Mouse (Mus musculus) embryonic facial prominence, embryonic 13.5 days (tissue): ENCODE measurements around the gene Nebl. TPM values are rescaled to one million over a fixed set of nuclear protein-coding genes. Genes with fewer than 3 reads are reported as not detected.

Experiments used
- ATAC-seq: fragments of 200-750 bp; cut with Nextera tagmentation; 2 replicates; pipeline ENCODE4 v1.8.0; 2017; ENCODE audit warnings: low read depth; ENCODE audit not compliant: insufficient number of reproducible peaks, insufficient read depth, low FRiP score, low TSS enrichment
- H3K27ac ChIP-seq: fragments of 300-500 bp; sonication (generic); 2 replicates; pipeline ENCODE4 v1.5.1; 2015; ENCODE audit warnings: moderate library complexity, mild to moderate bottlenecking, inconsistent platforms
- H3K27me3 ChIP-seq: fragments of 300-500 bp; sonication (generic); 2 replicates; pipeline ENCODE4 v1.6.1; 2015; ENCODE audit warnings: mild to moderate bottlenecking, inconsistent platforms
- H3K36me3 ChIP-seq: fragments of 300-500 bp; sonication (generic); 2 replicates; pipeline ENCODE4 v1.6.1; 2015; ENCODE audit warnings: mild to moderate bottlenecking, inconsistent platforms
- H3K4me1 ChIP-seq: fragments of 300-500 bp; sonication (generic); 2 replicates; pipeline ENCODE4 v1.6.1; 2015; ENCODE audit warnings: inconsistent platforms
- H3K4me2 ChIP-seq: fragments of 300-500 bp; sonication (generic); 2 replicates; pipeline ENCODE4 v1.6.1; 2015; ENCODE audit warnings: moderate library complexity, mild to moderate bottlenecking, inconsistent platforms
- H3K4me3 ChIP-seq: fragments of 300-500 bp; sonication (generic); 2 replicates; pipeline ENCODE4 v1.5.1; 2015; ENCODE audit warnings: mild to moderate bottlenecking, inconsistent platforms
- H3K9ac ChIP-seq: fragments of 300-500 bp; sonication (generic); 2 replicates; pipeline ENCODE4 v1.6.1; 2015; ENCODE audit warnings: mild to moderate bottlenecking, inconsistent platforms
- H3K9me3 ChIP-seq: fragments of 300-500 bp; sonication (generic); 2 replicates; pipeline ENCODE4 v1.6.1; 2016; ENCODE audit warnings: inconsistent platforms
- WGBS: fragments of 180-500 bp; shearing (Covaris S2); methylation state at CpG from one replicate; pipeline ENCODE4 v1.1.7; 2015; ENCODE audit warnings: mixed read lengths; 5-methylcytosine and 5-hydroxymethylcytosine counted together
- polyA plus RNA-seq: library from polyadenylated mRNA; unstranded; fragments of >200 nt; fragmentation: Nextera tagmentation; extraction: Ambion mirVana; gene quantifications from 2 replicates; pipeline ENCODE4 v1.2.1, GENCODE M21; 2015

The Nebl gene
- polyA plus RNA-seq, 1 experiment from 2014 or later: 16.2 TPM

DNA sequence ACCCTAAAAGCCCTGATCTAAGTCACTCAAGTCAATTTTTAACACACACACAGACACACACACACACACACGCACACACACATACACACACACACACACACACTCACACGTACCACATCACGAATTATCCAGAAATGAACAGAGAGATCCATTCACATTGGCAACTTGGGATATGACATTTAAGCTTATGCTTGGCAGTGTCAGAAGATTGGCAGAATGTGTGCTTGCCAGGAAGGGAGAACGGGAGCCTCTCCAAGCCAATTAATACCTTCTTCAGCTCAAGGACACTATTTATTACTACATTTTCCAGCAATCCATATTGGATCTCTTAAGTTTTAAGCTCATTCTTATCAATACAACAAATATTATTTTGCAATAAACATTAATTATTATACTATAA lies 303.1 kb downstream of the Nebl start:
- Histone ChIP-seq H3K27ac (no peak overlapping the region), H3K4me3 (no peak overlapping the region), H3K36me3 (no peaks in the 10 kb centered on the region), H3K9ac (no peak overlapping the region), H3K4me2 (no peak overlapping the region), H3K4me1 (no peaks in the 10 kb centered on the region), H3K27me3 (no peaks in the 10 kb centered on the region), H3K9me3 (no peaks in the 10 kb centered on the region)
- 84% methylated on average over 4 of the region's 4 CpGs for WGBS
- ATAC-seq: no peak

DNA sequence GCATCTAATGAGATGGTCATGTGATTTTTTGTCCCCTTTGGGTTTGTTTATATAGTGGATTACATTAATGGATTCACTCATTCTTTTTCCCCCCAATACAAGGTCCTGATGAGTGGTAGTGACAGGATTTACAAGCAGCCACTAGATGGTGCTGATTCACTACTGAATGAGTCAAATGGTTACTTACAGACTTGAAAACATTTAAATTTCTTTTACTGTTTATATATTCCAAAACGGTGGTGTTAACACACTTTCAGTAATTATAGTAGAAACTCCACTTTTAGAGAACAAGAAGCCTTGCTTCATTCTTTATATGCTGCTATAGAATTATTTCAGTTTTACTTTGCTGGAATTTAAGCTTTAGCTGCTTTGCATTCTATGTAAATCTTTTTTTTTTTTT lies 308.3 kb downstream of the Nebl start:
- no peak overlapping the region for H3K4me2 ChIP-seq
- no peaks in the 10 kb centered on the region for H3K9me3 ChIP-seq
- H3K27ac ChIP-seq: no peak overlapping the region
- ATAC-seq: no peak
- WGBS: 7% methylated on average over 1 of the region's 1 CpGs
- no peaks in the 10 kb centered on the region for H3K36me3 ChIP-seq
- H3K27me3 ChIP-seq: no peaks in the 10 kb centered on the region
- H3K9ac ChIP-seq: no peak overlapping the region
- no peaks in the 10 kb centered on the region for H3K4me1 ChIP-seq
- H3K4me3 ChIP-seq: no peak overlapping the region

DNA sequence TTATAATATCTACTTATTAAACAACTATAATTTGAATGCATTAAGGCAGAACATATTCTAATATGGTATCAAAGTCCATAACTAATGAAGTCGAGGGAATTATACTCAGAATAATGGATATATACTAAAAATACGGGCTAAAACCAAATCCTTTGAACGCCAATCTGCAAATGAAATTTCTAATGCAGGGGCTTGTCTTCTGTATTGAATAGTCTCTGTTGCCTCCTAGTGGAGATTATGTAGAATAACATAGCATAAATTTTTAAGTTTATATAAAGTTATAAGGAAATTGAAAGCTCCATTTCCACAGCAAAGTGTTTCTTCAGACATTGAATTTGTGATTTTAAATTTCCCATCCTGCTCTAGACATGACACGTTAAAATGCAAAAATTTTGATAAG lies 315.9 kb downstream of the Nebl start:
- H3K9ac ChIP-seq: no peak overlapping the region
- H3K4me3 ChIP-seq: no peak overlapping the region
- no peak overlapping the region for H3K27ac ChIP-seq
- 16% methylated on average over 4 of the region's 4 CpGs for WGBS
- no peak overlapping the region for H3K4me2 ChIP-seq
- no peaks in the 10 kb centered on the region for H3K9me3 ChIP-seq
- ATAC-seq: no peak
- H3K36me3 ChIP-seq: no peaks in the 10 kb centered on the region
- no peaks in the 10 kb centered on the region for H3K4me1 ChIP-seq
- H3K27me3 ChIP-seq: no peaks in the 10 kb centered on the region

DNA sequence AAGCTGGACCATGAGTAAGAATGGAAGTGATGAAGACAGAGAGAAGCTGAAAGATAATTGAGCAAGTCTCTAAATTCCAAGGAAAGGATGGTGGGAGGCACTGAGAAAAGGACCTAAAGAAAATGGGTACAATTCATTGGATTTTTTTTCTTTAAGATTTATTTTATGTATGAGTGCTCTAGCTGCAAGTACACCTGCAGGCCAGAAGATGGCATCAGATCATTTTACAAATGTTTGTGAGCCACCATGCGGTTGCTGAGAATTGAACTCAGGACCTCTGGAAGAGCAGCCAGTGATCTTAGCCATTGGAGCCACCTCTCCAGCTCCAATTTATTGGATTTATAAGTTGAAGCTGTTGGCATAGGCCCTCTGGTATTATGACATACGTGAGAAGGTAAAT lies 316.9 kb downstream of the Nebl start:
- Histone ChIP-seq H3K9me3 (no peaks in the 10 kb centered on the region), H3K9ac (no peak overlapping the region), H3K4me1 (no peaks in the 10 kb centered on the region), H3K4me2 (no peak overlapping the region), H3K27ac (no peak overlapping the region), H3K4me3 (no peak overlapping the region), H3K36me3 (no peaks in the 10 kb centered on the region), H3K27me3 (no peaks in the 10 kb centered on the region)
- ATAC-seq: no peak
- 79% methylated on average over 2 of the region's 2 CpGs for WGBS

DNA sequence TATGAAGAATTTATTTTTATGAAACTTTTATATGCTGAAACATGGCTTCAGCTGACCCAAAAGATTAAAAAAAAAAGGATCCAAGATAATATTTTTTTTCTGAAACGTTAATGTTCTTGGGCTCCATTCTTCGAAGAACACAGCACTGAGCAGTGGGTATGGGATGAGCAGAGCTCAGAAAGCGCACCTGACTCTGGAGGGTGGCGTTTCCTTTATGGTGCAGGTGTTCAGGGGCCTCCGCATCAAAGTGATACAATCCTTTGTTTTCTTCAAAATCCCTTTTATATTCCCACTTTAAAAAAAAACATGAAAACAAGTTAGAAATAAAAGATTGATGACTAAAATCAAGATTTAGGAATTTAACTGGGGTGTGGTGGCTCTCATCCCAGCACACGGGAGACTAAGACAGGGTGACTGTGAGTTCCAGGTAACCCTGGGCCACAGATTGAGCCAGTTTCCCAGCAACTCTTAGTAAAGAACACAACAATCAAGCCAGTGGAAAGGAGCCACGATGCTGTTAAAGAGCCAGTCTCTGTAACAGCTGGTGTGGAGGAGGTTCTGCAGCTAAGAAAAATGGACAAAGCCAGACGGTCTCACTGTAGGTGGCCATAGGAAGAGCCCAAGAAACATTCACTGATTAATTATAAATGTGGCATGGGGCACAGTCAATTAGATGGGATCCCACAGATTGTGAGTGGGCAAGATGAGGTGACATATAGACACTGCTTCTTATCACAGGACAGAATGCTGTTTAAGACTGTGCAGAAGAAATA lies 317.6 kb downstream of the Nebl start:
- Histone ChIP-seq H3K9ac (no peak overlapping the region), H3K4me1 (no peaks in the 10 kb centered on the region), H3K9me3 (no peaks in the 10 kb centered on the region), H3K36me3 (no peaks in the 10 kb centered on the region), H3K4me2 (no peak overlapping the region), H3K4me3 (no peak overlapping the region), H3K27ac (no peak overlapping the region), H3K27me3 (no peaks in the 10 kb centered on the region)
- 80% methylated on average over 8 of the region's 8 CpGs for WGBS
- ATAC-seq: no peak

DNA sequence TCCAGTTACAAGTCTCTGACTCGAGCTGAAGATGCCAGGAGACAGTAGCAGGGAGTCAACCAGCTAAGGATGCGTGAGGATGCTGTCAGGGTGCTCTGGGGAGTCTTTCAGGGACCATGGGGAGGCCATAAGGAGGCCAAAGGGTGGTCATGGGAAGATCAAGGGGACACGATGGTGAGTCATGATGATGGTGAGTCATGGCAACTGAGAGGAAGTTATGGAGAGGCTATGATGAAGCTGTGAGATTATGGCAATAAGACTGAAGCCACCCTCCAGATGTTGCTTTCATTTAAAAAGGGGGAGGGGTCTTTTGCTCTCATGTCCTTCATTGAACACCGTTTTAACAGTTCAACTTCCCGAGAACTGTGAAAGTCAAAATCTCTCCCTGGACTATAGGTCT lies 322.0 kb downstream of the Nebl start:
- Histone ChIP-seq H3K9ac (no peak overlapping the region), H3K27me3 (no peaks in the 10 kb centered on the region), H3K36me3 (no peaks in the 10 kb centered on the region), H3K4me2 (no peak overlapping the region), H3K4me1 (no peaks in the 10 kb centered on the region), H3K4me3 (no peak overlapping the region), H3K27ac (no peak overlapping the region), H3K9me3 (no peaks in the 10 kb centered on the region)
- ATAC-seq: no peak
- 90% methylated on average over 5 of the region's 5 CpGs for WGBS

DNA sequence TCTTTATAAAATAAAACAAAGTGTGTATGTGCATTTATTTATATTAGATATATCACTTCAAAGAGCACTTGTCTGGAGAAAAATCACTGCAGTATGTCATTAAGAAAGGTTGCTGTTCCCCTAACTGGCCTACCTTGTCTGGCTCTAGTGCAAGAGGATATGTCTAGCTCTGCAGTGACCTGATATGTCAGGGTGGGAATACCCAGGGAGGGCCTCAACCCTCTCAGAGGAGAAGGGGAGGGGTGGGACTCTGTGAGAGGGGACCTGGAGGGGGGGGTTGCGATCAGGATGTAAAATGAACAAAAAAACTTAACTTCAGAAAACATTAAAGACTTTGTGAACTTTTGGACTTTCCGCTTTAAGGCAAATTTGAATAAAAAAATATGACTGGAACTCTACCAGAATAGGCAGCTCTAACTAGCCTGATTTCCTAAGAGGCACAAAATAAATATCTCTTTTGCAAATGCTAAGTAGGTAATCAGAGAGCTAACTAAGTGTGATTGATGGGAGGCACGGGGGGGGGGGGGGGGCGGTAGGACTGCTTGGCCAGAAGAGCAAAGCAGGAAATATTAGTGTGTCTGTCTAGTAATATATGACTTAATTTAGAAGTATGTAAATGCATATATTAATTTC lies 325.2 kb downstream of the Nebl start:
- Histone ChIP-seq H3K9ac (no peak overlapping the region), H3K27ac (no peak overlapping the region), H3K27me3 (no peaks in the 10 kb centered on the region), H3K4me1 (no peaks in the 10 kb centered on the region), H3K4me3 (no peak overlapping the region), H3K9me3 (no peaks in the 10 kb centered on the region), H3K4me2 (no peak overlapping the region), H3K36me3 (no peaks in the 10 kb centered on the region)
- no peak for ATAC-seq
- 31% methylated on average over 4 of the region's 4 CpGs for WGBS

DNA sequence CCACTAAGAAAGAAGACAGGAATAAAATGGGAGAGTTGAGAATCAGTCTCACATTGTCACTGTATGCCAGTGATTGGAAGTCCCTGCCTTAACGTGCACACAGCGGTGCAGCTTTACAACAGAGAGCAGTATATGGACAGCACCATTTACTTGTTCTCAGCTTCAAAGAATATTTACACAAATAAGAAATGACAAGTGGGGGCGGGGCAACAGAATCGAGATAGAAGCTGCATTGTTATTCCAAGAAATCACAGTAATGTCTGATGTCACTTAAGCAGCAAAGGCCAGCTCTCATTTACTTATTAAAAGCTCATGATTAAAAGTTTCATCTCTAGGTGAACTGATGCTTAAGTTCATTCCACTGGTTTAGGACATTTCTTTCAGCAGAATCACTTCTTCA lies 328.8 kb downstream of the Nebl start:
- ATAC-seq: no peak
- H3K4me3 ChIP-seq: no peak overlapping the region
- no peaks in the 10 kb centered on the region for H3K36me3 ChIP-seq
- H3K4me2 ChIP-seq: no peak overlapping the region
- H3K27ac ChIP-seq: no peak overlapping the region
- no peaks in the 10 kb centered on the region for H3K27me3 ChIP-seq
- 31% methylated on average over 4 of the region's 4 CpGs for whole genome bisulfite sequencing
- no peaks in the 10 kb centered on the region for H3K4me1 ChIP-seq
- H3K9ac ChIP-seq: no peak overlapping the region
- no peaks in the 10 kb centered on the region for H3K9me3 ChIP-seq

DNA sequence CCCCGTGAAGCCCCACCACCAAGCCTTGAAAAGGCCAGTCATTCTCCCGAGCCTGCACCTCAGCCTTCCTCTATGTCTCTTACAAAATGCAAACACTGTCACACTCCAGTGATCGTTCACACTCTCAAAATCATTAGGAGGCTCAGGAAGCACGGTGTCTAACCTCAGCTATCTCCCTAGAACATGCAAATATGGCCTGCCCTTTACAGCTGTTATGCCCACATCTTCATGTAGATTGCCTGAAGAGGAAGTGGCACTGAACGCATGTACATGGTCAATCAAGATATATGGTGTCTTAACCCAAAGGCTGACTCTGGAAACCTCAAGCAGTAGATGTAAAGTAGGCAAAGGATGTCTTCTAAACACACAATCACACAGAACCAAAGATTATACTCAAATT lies 335.0 kb downstream of the Nebl start:
- Histone ChIP-seq H3K4me2 (no peak overlapping the region), H3K4me3 (no peak overlapping the region), H3K36me3 (no peaks in the 10 kb centered on the region), H3K27me3 (no peaks in the 10 kb centered on the region), H3K27ac (no peak overlapping the region), H3K4me1 (no peaks in the 10 kb centered on the region), H3K9ac (no peak overlapping the region), H3K9me3 (no peaks in the 10 kb centered on the region)
- ATAC-seq: no peak
- 79% methylated on average over 5 of the region's 5 CpGs for WGBS

DNA sequence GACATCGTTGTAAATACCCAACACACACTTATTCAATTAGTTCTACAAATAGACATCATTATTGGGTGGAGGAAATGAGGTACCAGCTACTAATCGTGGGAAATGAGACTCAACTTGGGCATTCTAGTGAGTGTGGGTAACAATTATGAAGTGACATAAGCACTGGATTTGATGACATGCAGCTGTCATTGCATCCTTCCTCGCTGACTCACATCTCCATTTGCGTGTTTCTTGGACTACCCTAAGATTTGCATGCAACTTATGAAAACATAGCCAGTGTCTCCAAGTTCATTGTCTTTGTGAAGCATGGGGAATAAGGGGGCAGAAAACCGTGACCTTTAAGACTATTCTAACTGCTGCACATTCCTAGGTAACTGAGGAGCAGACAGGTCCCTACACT lies 339.9 kb downstream of the Nebl start:
- Histone ChIP-seq H3K4me2 (no peak overlapping the region), H3K4me3 (no peak overlapping the region), H3K9ac (no peak overlapping the region), H3K36me3 (no peaks in the 10 kb centered on the region), H3K9me3 (no peaks in the 10 kb centered on the region), H3K27ac (no peak overlapping the region), H3K4me1 (no peaks in the 10 kb centered on the region), H3K27me3 (no peaks in the 10 kb centered on the region)
- WGBS: 73% methylated on average over 5 of the region's 5 CpGs
- ATAC-seq: no peak

DNA sequence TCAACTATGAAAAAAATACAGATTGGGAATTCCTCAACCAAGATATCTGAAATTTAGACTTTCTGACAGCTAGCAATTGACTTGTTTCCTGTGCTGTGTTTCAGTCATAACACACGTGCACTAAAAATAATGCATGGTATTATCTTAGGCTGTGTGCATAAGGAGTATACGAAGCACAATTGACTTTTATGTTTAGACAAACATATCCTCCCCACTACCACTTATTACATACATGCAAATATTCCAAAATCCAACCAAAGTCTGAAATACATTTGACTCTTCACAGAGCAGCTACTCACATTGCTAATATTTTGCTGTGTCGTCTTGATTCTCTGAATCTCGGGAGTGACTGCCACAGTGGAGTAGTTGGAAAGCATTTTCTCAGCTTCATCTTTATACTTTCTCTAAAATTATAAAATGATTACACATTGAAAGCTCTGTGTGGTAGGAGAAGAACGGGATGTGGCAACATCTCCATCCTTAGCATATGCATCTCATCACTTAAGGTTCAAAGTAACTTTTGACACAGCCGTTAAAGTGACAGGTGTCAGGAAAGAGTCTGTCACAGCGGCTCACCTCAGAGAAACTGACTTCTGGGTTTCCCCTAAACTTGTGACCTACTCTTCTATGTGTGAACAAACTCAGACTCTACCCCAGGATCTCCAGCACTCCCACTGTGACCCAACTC lies 340.6 kb downstream of the Nebl start:
- Histone ChIP-seq H3K4me1 (no peaks in the 10 kb centered on the region), H3K27ac (no peak overlapping the region), H3K9ac (no peak overlapping the region), H3K4me2 (no peak overlapping the region), H3K27me3 (no peaks in the 10 kb centered on the region), H3K4me3 (no peak overlapping the region), H3K36me3 (no peaks in the 10 kb centered on the region), H3K9me3 (no peaks in the 10 kb centered on the region)
- ATAC-seq: no peak
- 81% methylated on average over 7 of the region's 7 CpGs for WGBS

DNA sequence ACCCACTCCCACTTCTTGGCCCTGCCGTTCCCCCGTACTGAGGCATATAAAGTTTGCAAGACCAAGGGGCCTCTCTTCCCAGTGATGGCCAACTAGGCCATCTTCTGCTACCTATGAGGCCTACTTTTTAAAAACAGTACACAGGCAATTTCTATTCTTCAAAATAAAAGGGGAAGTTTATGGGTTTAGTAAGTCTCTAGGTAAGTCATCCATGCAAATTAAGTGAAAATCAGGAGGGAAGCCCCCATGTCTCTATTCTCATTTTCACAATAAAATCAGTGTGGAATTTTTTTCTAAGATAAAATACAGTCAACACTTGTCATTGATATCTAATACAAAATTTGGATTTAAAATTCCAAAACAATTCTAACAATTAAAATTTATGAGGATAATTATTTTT lies 341.4 kb downstream of the Nebl start:
- no peak overlapping the region for H3K27ac ChIP-seq
- no peak overlapping the region for H3K4me3 ChIP-seq
- no peaks in the 10 kb centered on the region for H3K36me3 ChIP-seq
- no peaks in the 10 kb centered on the region for H3K27me3 ChIP-seq
- no peaks in the 10 kb centered on the region for H3K9me3 ChIP-seq
- WGBS: 93% methylated on average over 2 of the region's 2 CpGs
- ATAC-seq: no peak
- H3K4me2 ChIP-seq: no peak overlapping the region
- H3K9ac ChIP-seq: no peak overlapping the region
- H3K4me1 ChIP-seq: no peaks in the 10 kb centered on the region
